Mouse (Mus musculus) CH12.LX (cell line): Measurements from ENCODE around the gene Pbrm1.

Experiments used
- CTCF ChIP-seq, 2 experiments: IDR thresholded peaks in 1 of 2; conservative IDR thresholded peaks in 1 of 2; 2 replicates each; pipeline ENCODE4 v1.5.1; 2011 to 2012; ENCODE audit warnings: low read depth in 2 of 2, low read length in 2 of 2, improper control_type of control experiment in 1 of 2, inconsistent platforms in 1 of 2, mild to moderate bottlenecking in 1 of 2, moderate library complexity in 1 of 2
- EP300 ChIP-seq: IDR thresholded peaks from 2 replicates; pipeline ENCODE4 v1.6.1; 2011; ENCODE audit warnings: low read length, improper control_type of control experiment
- ETS1 ChIP-seq: conservative IDR thresholded peaks from 2 replicates; pipeline ENCODE4 v1.6.1; 2012; ENCODE audit warnings: low read depth, mild to moderate bottlenecking, inconsistent platforms, low read length, improper control_type of control experiment, moderate library complexity
- MAFK ChIP-seq: IDR thresholded peaks from 2 replicates; pipeline ENCODE4 v1.6.1; 2011; ENCODE audit warnings: low read length, improper control_type of control experiment; ENCODE audit not compliant: insufficient replicate concordance
- POLR2A ChIP-seq: IDR thresholded peaks from 2 replicates; pipeline ENCODE4 v1.6.1; 2011; ENCODE audit warnings: low read depth, mild to moderate bottlenecking, improper control_type of control experiment, low read length
- SIN3A ChIP-seq: IDR thresholded peaks from 2 replicates; pipeline ENCODE4 v1.6.1; 2012; ENCODE audit warnings: low read length, improper control_type of control experiment, inconsistent platforms

DNA sequence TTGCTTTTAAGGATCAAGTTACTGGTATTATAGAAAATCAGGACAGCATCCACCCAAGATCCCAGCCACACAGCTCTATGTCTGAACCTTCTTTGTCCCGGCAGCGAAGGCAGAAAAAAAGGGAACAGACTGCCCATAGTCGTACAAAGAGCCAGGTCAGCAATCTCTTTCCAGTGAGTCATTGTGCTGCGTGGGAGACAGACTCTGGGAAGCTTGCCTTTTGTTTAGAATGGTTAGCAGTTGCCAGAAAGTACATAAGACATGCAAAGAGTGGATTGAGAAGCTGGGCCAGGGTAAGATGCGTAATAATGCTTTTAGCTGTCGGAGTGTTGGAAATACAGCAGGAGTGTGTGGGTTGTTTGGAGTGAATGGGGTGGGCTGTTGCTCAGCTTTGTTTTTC is 44.7 kb upstream of the Pbrm1 start:
- TF ChIP-seq POLR2A (no peak), EP300 (no peak), MAFK (no peak), SIN3A (no peak), ETS1 (no peak), CTCF (conservative IDR thresholded peaks at IDR 0.05 in 1 of 2, IDR thresholded peaks at IDR 0.05 in 1 of 2; ENCODE audit: low read depth in 2 of 2, low read length in 2 of 2) (no peak)
